Comparison of ENCODE assay signal across 8 mouse cellular contexts in genomic region chr15:97667437-97667836, GRCm38 (mm10). TPM values are rescaled to one million over a fixed set of nuclear protein-coding genes. Genes with fewer than 3 reads are reported as not detected.
DNase-seq lines count a peak whose midpoint lies in the region; ATAC-seq and TF ChIP-seq lines count a peak whose summit lies in the region.

No protein-coding gene starts in this region.

- WGBS in hindbrain, embryonic 10.5 days = 37% methylated on average over 7 of the region's 7 CpGs
- 37% methylated on average over 7 of the region's 7 CpGs for WGBS in hindbrain, embryonic 12.5 days
- WGBS in forebrain, embryonic 10.5 days = 43% methylated on average over 7 of the region's 7 CpGs
- 24% methylated on average over 7 of the region's 7 CpGs for WGBS in liver, adult 2 months
- 33% methylated on average over 7 of the region's 7 CpGs for WGBS in stomach, embryonic 15.5 days

- H3K36me3 ChIP-seq in hindbrain, embryonic 10.5 days = peaks cover 14% of the 10 kb centered on the region
- no peaks in the 10 kb centered on the region for H3K36me3 ChIP-seq in hindbrain, embryonic 12.5 days
- peaks cover 16% of the 10 kb centered on the region for H3K36me3 ChIP-seq in forebrain, embryonic 10.5 days (replicated peaks)
- no peaks in the 10 kb centered on the region for H3K36me3 ChIP-seq in liver, adult 2 months (ENCODE audit: control insufficient read depth, insufficient read depth, low read length)
- H3K36me3 ChIP-seq in stomach, embryonic 15.5 days = no peaks in the 10 kb centered on the region

- no peaks in the 10 kb centered on the region for H3K79me2 ChIP-seq in liver, adult 2 months (ENCODE audit: control insufficient read depth, insufficient read depth, low read length)

- H3K4me2 ChIP-seq in hindbrain, embryonic 12.5 days (replicated peaks) = no peak overlapping the region
- peak overlapping the region; percentile 19; the same call in 1 of the 2 replicates for H3K4me2 ChIP-seq in stomach, embryonic 15.5 days

- peak; percentile 80 for DNase-seq in hindbrain, embryonic 10.5 days (ENCODE audit: low spot score)
- DNase-seq in forebrain, embryonic 10.5 days (ENCODE audit: extremely low spot score, low spot score) = peak; percentile 76
- peak; percentile 47 for DNase-seq in liver, adult 2 months (ENCODE audit: extremely low read depth, low read depth, low spot score)
- peak; percentile 91 for DNase-seq in naive thymus-derived CD4-positive, alpha-beta T cell, adult 2 months (ENCODE audit: low read depth)

- H3K4me1 ChIP-seq in hindbrain, embryonic 10.5 days (replicated peaks) = peaks cover 26% of the 10 kb centered on the region
- peaks cover 11% of the 10 kb centered on the region for H3K4me1 ChIP-seq in hindbrain, embryonic 12.5 days
- peaks cover 5% of the 10 kb centered on the region for H3K4me1 ChIP-seq in bone marrow macrophage, adult 2 months (ENCODE audit: control insufficient read depth, insufficient read depth, low read length)
- peaks cover 17% of the 10 kb centered on the region for H3K4me1 ChIP-seq in forebrain, embryonic 10.5 days
- no peaks in the 10 kb centered on the region for H3K4me1 ChIP-seq in liver, adult 2 months (ENCODE audit: control insufficient read depth, insufficient read depth, low read length)
- H3K4me1 ChIP-seq in stomach, embryonic 15.5 days = no peaks in the 10 kb centered on the region

- H3K27me3 ChIP-seq in hindbrain, embryonic 10.5 days (ENCODE audit: insufficient read depth, poor library complexity, severe bottlenecking) = no peaks in the 10 kb centered on the region
- no peaks in the 10 kb centered on the region for H3K27me3 ChIP-seq in hindbrain, embryonic 12.5 days
- no peaks in the 10 kb centered on the region for H3K27me3 ChIP-seq in forebrain, embryonic 10.5 days (ENCODE audit: poor library complexity, severe bottlenecking)
- no peaks in the 10 kb centered on the region for H3K27me3 ChIP-seq in liver, adult 2 months (ENCODE audit: control insufficient read depth, insufficient read depth, low read length)
- no peaks in the 10 kb centered on the region for H3K27me3 ChIP-seq in stomach, embryonic 15.5 days (replicated peaks)

- no peak for ATAC-seq in hindbrain, embryonic 12.5 days (ENCODE audit: low FRiP score)
- peak; percentile 15 for ATAC-seq in inflammation-experienced regulatory T-cells, adult 6 months
- ATAC-seq in stomach, embryonic 15.5 days (ENCODE audit: insufficient read depth, low FRiP score, low read depth) = no peak

- no peak overlapping the region for H3K4me3 ChIP-seq in hindbrain, embryonic 10.5 days
- no peak overlapping the region for H3K4me3 ChIP-seq in hindbrain, embryonic 12.5 days
- H3K4me3 ChIP-seq in bone marrow macrophage, adult 2 months (ENCODE audit: insufficient read depth, low read length) = no peak overlapping the region
- no peak overlapping the region for H3K4me3 ChIP-seq in forebrain, embryonic 10.5 days
- H3K4me3 ChIP-seq in liver, adult 2 months (ENCODE audit: insufficient read depth, low read depth, low read length) = no peak overlapping the region
- no peak overlapping the region for H3K4me3 ChIP-seq in stomach, embryonic 15.5 days (replicated peaks)

- no peak for TF ChIP-seq POLR2A in bone marrow macrophage, adult 2 months (IDR thresholded peaks at IDR 0.05; ENCODE audit: borderline replicate concordance, low read depth, low read length)
- TF ChIP-seq POLR2A in liver, adult 2 months (IDR thresholded peaks at IDR 0.05; ENCODE audit: extremely low read depth, insufficient read depth, low read length) = no peak

- no peak overlapping the region for H3K9ac ChIP-seq in hindbrain, embryonic 12.5 days
- no peak overlapping the region for H3K9ac ChIP-seq in liver, adult 2 months (ENCODE audit: low read depth, low read length)
- H3K9ac ChIP-seq in stomach, embryonic 15.5 days = no peak overlapping the region

- TF ChIP-seq CTCF in bone marrow macrophage, adult 2 months (IDR thresholded peaks at IDR 0.05; ENCODE audit: low read depth, low read length) = peak; percentile 70
- TF ChIP-seq CTCF in liver, adult 2 months (IDR thresholded peaks at IDR 0.05; ENCODE audit: low read depth, low read length) = peak; percentile 67; the same call in 1 of the 2 replicates

- no peaks in the 10 kb centered on the region for H3K9me3 ChIP-seq in hindbrain, embryonic 10.5 days
- no peaks in the 10 kb centered on the region for H3K9me3 ChIP-seq in hindbrain, embryonic 12.5 days (replicated peaks)
- no peaks in the 10 kb centered on the region for H3K9me3 ChIP-seq in forebrain, embryonic 10.5 days
- no peaks in the 10 kb centered on the region for H3K9me3 ChIP-seq in stomach, embryonic 15.5 days

- H3K27ac ChIP-seq in hindbrain, embryonic 10.5 days = peak overlapping the region; percentile 46
- H3K27ac ChIP-seq in hindbrain, embryonic 12.5 days = no peak overlapping the region
- H3K27ac ChIP-seq in bone marrow macrophage, adult 2 months (ENCODE audit: insufficient read depth, low read depth, low read length) = no peak overlapping the region
- peak overlapping the region; percentile 66; the same call in 1 of the 2 replicates for H3K27ac ChIP-seq in forebrain, embryonic 10.5 days
- no peak overlapping the region for H3K27ac ChIP-seq in liver, adult 2 months (replicated peaks; ENCODE audit: insufficient read depth, low read depth, low read length)
- no peak overlapping the region for H3K27ac ChIP-seq in stomach, embryonic 15.5 days

RNA-seq across cellular contexts. Expression of gene Rpap3, which starts 38.2 kb away (rescaled TPM):
- polyA plus RNA-seq in hindbrain, embryonic 10.5 days (2016; fragmentation: Nextera tagmentation; extraction: Ambion mirVana) = 29.7 and 33.5 TPM in 2 replicates
- 36.8 and 40.9 TPM in 2 replicates for polyA plus RNA-seq in hindbrain, embryonic 12.5 days (2016; fragmentation: Nextera tagmentation; extraction: Ambion mirVana)
- 9.9 and 10.4 TPM in 2 replicates for polyA plus RNA-seq in bone marrow macrophage, adult 2 months (2012; ENCODE audit: insufficient read depth, insufficient read length, missing spikeins)
- 40.7 and 41.9 TPM in 2 replicates for polyA plus RNA-seq in forebrain, embryonic 10.5 days (2016; fragmentation: Nextera tagmentation; extraction: Ambion mirVana)
- polyA plus RNA-seq in inflammation-experienced regulatory T-cells, adult 6 months (2017; shearing (Covaris generic)) = 10 to 100 TPM; 17.3 to 34.2 (median 22.8) TPM
- 7.7 and 8.7 TPM in 2 replicates for total RNA-seq in liver, adult 2 months (2014; rRNA removed)
- 2.2 and 2.5 TPM in 2 replicates for polyA plus RNA-seq in liver, adult 2 months (2012; rRNA removed)
- polyA plus RNA-seq in stomach, embryonic 15.5 days (2015; fragmentation: Nextera tagmentation; extraction: Ambion mirVana) = 20.0 and 22.3 TPM in 2 replicates

Comparison
In these comparisons a context has a peak if more than half of its experiments do, and no peak if none do; other contexts are left out.
1. H3K27ac ChIP-seq: peak in hindbrain, embryonic 10.5 days (single experiment) and forebrain, embryonic 10.5 days (single experiment); none in hindbrain, embryonic 12.5 days (single experiment), bone marrow macrophage, adult 2 months (single experiment), liver, adult 2 months (single experiment) and stomach, embryonic 15.5 days (single experiment).
2. Peak in every context shown above with its lines, with median percentiles within 50 percentile points of each other: DNase-seq.